Mouse (Mus musculus): ENCODE measurements around the gene Aak1.

Aak1 gene

GRCm38 (mm10) chr6:86884230-86884629 lies 34.9 kb downstream of the Aak1 start:
- no peak for DNase-seq (ENCODE audit: extremely low read depth, insufficient read length, low spot score)

GRCm38 (mm10) chr6:86884746-86885145 lies 35.4 kb downstream of the Aak1 start:
- DNase-seq (ENCODE audit: extremely low read depth, insufficient read length, low spot score): no peak

GRCm38 (mm10) chr6:86885816-86886529 lies 36.7 kb downstream of the Aak1 start:
- no peak for DNase-seq (ENCODE audit: extremely low read depth, insufficient read length, low spot score)

GRCm38 (mm10) chr6:86886803-86887202 lies 37.5 kb downstream of the Aak1 start:
- no peak for DNase-seq (ENCODE audit: extremely low read depth, insufficient read length, low spot score)

GRCm38 (mm10) chr6:86897520-86897919 lies 48.2 kb downstream of the Aak1 start:
- no peak for DNase-seq (ENCODE audit: extremely low read depth, insufficient read length, low spot score)

- no peak for DNase-seq (ENCODE audit: extremely low read depth, insufficient read length, low spot score)
These were observed 49.7 kb downstream of the Aak1 start for GRCm38 (mm10) chr6:86899053-86899452.

GRCm38 (mm10) chr6:86899965-86900364 lies 50.6 kb downstream of the Aak1 start:
- DNase-seq (ENCODE audit: extremely low read depth, insufficient read length, low spot score): no peak

GRCm38 (mm10) chr6:86900546-86900945 lies 51.2 kb downstream of the Aak1 start:
- no peak for DNase-seq (ENCODE audit: extremely low read depth, insufficient read length, low spot score)

GRCm38 (mm10) chr6:86905500-86905899 lies 56.2 kb downstream of the Aak1 start:
- no peak for DNase-seq (ENCODE audit: extremely low read depth, insufficient read length, low spot score)

GRCm38 (mm10) chr6:86907191-86907590 lies 57.9 kb downstream of the Aak1 start:
- no peak for DNase-seq (ENCODE audit: extremely low read depth, insufficient read length, low spot score)

GRCm38 (mm10) chr6:86908561-86909150 lies 59.3 kb downstream of the Aak1 start:
- no peak for DNase-seq (ENCODE audit: extremely low read depth, insufficient read length, low spot score)

GRCm38 (mm10) chr6:86909881-86910280 lies 60.6 kb downstream of the Aak1 start:
- no peak for DNase-seq (ENCODE audit: extremely low read depth, insufficient read length, low spot score)

GRCm38 (mm10) chr6:86916157-86916820 lies 67.0 kb downstream of the Aak1 start:
- no peak for DNase-seq (ENCODE audit: extremely low read depth, insufficient read length, low spot score)

- no peak for DNase-seq (ENCODE audit: extremely low read depth, insufficient read length, low spot score)
These were observed 67.9 kb downstream of the Aak1 start for GRCm38 (mm10) chr6:86917231-86917630.

- DNase-seq (ENCODE audit: extremely low read depth, insufficient read length, low spot score): no peak
These were observed 68.9 kb downstream of the Aak1 start for GRCm38 (mm10) chr6:86918058-86918835.

- DNase-seq (ENCODE audit: extremely low read depth, insufficient read length, low spot score): peak; percentile 15
These were observed 72.6 kb downstream of the Aak1 start for GRCm38 (mm10) chr6:86921880-86922279.

GRCm38 (mm10) chr6:86924746-86925145 lies 75.4 kb downstream of the Aak1 start:
- DNase-seq (ENCODE audit: extremely low read depth, insufficient read length, low spot score): no peak

GRCm38 (mm10) chr6:86934541-86934940 lies 85.2 kb downstream of the Aak1 start:
- no peak for DNase-seq (ENCODE audit: extremely low read depth, insufficient read length, low spot score)

GRCm38 (mm10) chr6:86939797-86940196 lies 90.5 kb downstream of the Aak1 start:
- DNase-seq (ENCODE audit: extremely low read depth, insufficient read length, low spot score): no peak

- DNase-seq (ENCODE audit: extremely low read depth, insufficient read length, low spot score): peak; percentile 60
These were observed 91.6 kb downstream of the Aak1 start for GRCm38 (mm10) chr6:86940966-86941365.

GRCm38 (mm10) chr6:86947100-86947499 lies 97.8 kb downstream of the Aak1 start:
- no peak for DNase-seq (ENCODE audit: extremely low read depth, insufficient read length, low spot score)

Data from 3134 (cell line).